Mouse (Mus musculus) telencephalon, adult 2 months (tissue): Measurements from ENCODE around the gene Pemt.

Experiments
- DNase-seq: peaks from one replicate; pipeline ENCODE4 v3.0.0-alpha.2; 2011; ENCODE audit warnings: low read depth, low spot score

Pemt gene

DNA sequence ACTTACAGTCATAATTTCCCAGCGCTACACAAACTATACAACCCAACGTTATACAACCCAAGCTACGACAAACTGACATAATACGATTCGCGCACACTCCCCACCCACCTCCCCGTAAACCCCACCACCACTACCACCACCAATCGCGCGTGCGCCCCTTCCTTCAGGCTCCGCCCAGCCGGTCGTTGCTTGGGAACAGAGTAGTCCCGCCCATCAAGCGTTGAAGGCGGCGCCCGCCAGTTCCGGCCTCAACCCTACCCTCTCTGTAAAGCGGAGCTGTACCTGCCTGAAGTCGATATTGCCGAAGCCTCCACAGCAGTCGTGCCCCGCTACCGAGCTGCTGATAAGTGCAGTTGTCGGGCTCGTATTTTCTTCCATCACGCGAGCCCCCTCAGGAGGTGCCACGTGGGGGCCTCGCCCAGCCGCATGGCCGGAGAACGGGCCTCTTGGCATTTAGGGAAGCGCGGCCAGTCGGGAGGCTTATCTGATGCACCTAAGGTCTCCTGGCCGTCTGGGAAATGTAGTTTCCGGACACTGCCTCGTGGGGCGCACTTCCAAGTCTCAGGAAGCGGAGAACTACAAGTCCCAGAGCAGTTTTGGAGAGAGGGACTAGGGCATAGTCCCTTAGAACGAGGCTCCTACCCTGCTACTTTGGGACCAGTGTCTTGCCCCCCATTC lies at the start of gene Pemt:
Gene Pemt, minus strand, starts transcription at position 432 of the 678 bp plus-strand sequence.
- DNase-seq, result peak; percentile 98

GRCm38 (mm10) chr11:60094909-60095810 lies 48.9 kb upstream of the Pemt start:
- DNase-seq, result no peak

- DNase-seq, result no peak
These were observed 47.8 kb upstream of the Pemt start for GRCm38 (mm10) chr11:60093984-60094587.

GRCm38 (mm10) chr11:60093227-60093626 lies 46.9 kb upstream of the Pemt start:
- DNase-seq, result no peak

GRCm38 (mm10) chr11:60091422-60091761 lies 45.1 kb upstream of the Pemt start:
- no peak for DNase-seq

DNA sequence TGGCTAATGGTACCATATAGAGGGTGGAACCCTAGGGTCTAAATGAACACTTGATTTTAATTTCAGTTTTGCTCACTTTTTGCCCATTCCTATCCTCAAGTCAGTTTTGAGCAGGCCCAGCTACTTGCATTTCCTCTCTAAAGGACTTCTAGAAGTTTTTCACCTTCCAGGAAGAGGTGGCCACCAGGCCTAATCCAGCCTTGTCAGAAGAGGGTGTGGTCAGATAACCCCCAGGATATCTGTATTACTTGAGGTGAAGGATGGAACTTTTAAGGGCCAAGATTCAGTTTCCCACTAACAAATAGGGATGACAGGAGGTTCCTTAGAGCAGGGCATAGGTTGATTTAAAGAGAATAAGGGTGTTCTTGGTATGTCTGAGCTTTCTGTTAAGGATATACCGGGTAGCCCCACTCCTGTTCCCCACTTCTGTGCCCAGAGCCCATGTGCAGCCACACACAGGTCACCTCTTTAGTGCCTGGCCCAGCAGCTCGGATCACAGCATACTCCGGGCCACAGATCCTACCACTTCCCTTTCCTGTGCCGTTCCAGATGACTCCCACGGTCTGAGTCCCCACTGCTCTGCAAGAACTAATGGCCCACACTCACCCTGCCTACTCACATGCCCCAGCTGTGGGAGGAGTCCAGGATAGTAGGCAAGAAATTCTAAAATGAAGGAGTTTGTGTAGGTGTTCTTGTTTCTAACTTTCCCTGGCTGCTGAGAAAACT lies 44.6 kb upstream of the Pemt start:
- DNase-seq, result no peak

GRCm38 (mm10) chr11:60088947-60089346 lies 42.7 kb upstream of the Pemt start:
- no peak for DNase-seq

- DNase-seq, result no peak
These were observed 40.4 kb upstream of the Pemt start for GRCm38 (mm10) chr11:60086676-60087075.

- no peak for DNase-seq
These were observed 38.3 kb upstream of the Pemt start for GRCm38 (mm10) chr11:60084589-60084988.

DNA sequence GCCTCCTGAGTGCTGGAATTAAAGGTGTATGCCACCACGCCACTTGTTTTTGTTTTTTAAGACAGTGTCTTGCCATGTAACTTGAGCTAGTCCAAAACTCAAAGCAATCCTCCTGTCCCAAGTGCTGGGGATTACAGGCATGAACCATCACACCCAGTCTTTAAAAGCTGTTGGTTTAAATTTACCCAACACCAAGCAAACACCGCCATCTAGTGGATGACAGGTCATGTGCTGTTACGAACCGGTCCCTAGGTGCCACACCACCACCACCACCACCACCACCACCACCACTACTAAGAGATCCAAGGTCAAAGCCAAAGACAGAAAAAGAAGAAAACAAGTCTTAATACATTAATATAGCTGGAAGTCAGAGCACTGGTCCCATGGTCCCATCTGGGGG lies 30.5 kb upstream of the Pemt start:
- peak; percentile 42 for DNase-seq

DNA sequence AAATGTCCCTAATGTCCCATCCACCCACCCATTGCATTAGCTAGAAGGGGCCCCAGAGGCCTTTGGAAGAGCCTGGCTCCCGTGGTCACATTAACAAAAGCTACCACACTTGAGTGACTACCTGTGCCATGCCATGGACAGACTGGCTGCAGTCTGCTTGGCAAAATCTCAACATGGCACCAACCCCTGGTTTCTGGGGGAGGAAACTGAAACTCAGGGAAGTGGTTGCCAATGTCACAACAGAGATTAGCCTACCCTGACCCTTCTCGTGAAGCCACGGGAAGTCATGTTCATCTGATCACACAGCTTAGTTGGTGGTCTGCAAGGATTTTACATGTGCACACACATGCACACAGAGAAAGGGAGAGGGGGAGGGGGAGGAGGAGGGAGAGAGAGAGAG lies 29.9 kb upstream of the Pemt start:
- DNase-seq, result no peak

- DNase-seq, result no peak
These were observed 27.7 kb upstream of the Pemt start for GRCm38 (mm10) chr11:60073936-60074502.

- DNase-seq, result no peak
These were observed 26.8 kb upstream of the Pemt start for GRCm38 (mm10) chr11:60073121-60073520.

DNA sequence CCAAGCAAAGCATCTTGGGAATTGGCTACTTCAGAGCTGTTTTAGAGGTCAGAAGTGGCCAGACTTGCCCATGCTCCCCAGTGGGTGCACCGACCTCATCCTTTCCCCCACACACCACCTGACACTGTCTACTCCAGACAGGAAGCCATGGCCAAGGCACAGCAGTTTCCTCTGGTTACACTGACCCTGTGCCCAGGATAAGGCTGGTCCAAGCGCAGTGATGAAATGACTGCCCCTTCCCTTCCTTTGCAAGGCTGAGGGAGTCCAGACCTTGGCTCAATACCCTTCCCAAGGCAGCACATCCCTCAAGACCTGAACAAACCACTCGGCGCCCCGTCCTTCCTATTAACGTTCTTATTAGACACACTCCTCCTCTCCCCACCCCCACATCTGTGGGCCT lies 24.9 kb upstream of the Pemt start:
- no peak for DNase-seq

DNA sequence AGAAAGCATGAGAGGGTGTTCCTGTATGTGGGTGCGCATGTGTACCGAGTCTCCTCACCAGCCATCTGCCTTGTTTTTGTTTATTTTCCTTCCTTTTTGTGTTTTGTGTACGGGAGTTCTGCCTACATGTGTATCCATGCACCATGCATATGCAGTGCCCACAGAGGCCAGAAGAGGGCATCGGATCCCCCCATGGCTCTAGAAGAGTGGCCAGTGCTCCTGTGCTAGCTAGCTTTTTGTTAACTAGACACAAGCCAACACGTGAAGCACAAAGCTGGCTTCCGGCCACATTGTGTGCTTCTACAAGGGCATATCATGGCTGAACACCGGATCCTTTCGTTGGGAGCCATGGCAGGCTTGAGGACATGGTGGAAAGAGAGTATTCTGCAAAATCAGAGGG lies 24.3 kb upstream of the Pemt start:
- no peak for DNase-seq

- no peak for DNase-seq
These were observed 22.3 kb upstream of the Pemt start for GRCm38 (mm10) chr11:60068631-60069030.

GRCm38 (mm10) chr11:60067646-60068045 lies 21.4 kb upstream of the Pemt start:
- DNase-seq, result no peak

GRCm38 (mm10) chr11:60065267-60065666 lies 19.0 kb upstream of the Pemt start:
- DNase-seq, result no peak

DNA sequence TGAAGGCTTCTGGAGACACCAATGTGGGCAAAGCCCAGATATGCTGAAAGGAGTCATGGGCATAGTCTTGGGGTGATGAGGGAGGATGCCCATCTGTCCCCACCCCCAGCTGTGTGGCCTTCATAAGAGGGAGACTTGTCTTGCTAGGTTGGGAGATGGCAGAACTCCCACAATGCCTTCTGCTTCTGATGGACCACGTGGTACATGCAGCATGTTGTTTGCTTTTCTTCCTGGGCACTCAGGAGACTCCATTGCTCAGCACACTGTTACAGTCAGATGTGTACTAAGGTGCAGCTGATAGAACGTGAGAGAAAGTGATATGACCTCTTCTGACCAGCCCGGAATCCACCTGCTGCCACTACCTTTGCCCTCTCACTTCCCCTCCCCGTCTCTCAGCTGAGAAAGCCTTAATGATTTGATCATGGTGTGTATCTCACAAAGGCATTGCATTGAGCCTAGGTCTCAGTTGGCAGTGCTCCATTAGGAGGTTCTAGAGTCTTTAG lies 15.3 kb upstream of the Pemt start:
- no peak for DNase-seq

GRCm38 (mm10) chr11:60060026-60060425 lies 13.7 kb upstream of the Pemt start:
- no peak for DNase-seq

DNA sequence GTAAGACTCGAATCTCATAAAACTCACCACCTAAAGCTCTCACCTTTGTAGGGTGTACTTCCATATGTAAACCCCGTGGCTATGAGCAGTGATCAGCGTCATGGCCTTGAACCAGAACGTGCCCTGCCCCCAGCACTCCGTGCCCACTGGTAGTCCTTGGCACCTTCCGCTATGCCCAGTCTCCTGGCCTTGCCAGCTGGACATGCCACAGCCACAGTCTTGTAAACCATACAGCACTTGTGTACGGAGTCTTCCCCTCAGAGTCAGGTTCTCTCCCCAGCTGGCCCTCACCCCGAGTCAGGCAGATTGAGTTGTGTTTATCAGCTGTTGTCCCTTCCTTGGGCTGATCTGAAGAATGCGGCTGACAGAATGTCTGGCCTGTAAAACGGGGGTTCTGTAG lies 12.2 kb upstream of the Pemt start:
- no peak for DNase-seq
